Mouse (Mus musculus) retina, postnatal 1 day (tissue): Measurements from ENCODE around the gene Zfp26.

Source experiments
- DNase-seq: peaks from one replicate; pipeline ENCODE4 v3.0.0-alpha.2; 2012

Gene Zfp26

DNA sequence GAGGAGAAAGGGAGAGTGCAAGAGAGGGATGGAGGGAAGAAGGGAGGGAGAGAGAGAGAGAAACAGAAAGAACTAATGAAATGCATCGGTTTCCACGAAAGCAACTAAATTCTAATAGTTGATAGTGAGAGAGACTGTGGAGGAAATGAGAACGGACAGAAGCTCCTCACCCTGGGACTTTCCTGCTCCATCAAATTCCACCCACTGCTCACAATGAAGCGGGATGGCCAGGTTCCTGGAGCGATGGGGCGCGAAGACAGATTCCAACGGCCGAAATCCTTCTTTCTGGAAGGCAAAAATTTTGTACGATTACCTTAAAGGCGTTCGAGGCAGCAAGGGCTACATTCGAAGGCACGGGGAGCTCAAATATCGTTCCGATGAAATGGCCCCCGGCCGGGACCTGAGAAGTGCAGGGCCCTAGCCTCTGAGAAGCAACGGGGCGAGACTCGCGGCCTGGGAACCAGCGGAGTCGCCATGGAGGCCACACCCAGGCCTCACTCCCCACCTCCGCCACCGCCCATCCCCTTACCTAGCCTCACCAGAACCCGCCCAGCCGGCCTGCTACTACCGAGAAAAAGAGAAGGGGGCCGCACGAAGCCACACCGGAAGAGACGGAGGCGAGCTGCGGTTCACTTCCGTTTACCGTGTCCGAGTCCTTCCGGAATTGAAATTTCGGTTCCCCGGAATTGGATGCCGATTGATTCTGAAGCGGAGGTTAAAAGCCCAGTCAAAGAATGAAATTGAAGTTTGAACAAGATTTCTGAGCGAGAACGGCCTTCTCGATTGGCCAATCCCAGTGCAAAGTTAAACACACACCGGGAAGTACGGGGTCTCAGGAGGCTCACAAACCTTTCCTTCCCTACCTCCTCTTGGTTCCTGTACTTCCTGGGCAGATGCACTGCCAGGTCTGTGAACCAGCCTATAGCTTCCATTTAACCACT, at the start of gene Zfp26:
Gene Zfp26 (minus strand): TSS at position 786 of the 941 bp plus-strand sequence.
- DNase-seq, result peak; percentile 89

DNA sequence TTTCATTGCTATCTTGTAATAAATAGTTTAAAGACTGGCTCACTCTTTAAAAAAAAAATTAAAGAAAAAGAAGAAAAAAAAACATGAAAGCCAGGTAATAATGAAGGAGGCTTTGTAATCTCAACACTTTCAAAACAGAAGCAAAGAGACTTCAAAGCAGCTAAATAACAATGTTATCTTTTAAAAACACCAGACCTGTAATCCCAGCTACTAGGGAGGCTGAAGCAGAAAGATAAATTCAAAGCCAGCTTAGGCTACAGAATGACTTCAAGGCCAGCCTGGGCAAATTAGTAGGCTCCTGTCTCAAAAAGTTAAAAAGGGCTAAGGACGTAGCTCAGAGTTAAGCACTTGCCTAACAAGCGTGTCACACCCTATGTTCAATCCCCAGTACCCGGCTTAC, 49.7 kb upstream of the Zfp26 start:
- no peak for DNase-seq

DNA sequence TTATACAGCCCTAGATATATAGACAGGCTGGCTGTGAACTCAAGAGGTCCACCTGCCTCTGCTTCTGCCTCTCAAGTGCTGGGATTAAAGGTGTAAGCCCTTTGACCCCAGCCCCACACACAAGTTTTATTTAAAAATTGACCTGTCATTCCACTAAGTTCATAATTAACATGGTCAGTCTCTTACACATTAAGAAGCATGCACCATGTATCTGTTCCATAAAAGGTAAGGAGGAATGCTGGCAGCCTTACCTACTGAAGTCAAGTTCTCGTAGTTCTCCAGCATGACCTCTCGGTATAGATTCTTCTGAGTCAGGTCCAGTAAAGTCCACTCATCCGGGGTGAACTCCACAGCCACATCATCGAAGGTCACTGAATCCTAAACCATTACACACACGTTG, 44.8 kb upstream of the Zfp26 start:
- DNase-seq, result no peak

- DNase-seq, result no peak
Measured at GRCm38 (mm10) chr9:20493281-20493680, 33.3 kb upstream of the Zfp26 start.

- peak; percentile 94 for DNase-seq
Measured at GRCm38 (mm10) chr9:20492527-20493233, 32.7 kb upstream of the Zfp26 start, which contains the start of gene Zfp426. Gene Zfp426, minus strand, starts transcription at chr9:20492746.

DNA sequence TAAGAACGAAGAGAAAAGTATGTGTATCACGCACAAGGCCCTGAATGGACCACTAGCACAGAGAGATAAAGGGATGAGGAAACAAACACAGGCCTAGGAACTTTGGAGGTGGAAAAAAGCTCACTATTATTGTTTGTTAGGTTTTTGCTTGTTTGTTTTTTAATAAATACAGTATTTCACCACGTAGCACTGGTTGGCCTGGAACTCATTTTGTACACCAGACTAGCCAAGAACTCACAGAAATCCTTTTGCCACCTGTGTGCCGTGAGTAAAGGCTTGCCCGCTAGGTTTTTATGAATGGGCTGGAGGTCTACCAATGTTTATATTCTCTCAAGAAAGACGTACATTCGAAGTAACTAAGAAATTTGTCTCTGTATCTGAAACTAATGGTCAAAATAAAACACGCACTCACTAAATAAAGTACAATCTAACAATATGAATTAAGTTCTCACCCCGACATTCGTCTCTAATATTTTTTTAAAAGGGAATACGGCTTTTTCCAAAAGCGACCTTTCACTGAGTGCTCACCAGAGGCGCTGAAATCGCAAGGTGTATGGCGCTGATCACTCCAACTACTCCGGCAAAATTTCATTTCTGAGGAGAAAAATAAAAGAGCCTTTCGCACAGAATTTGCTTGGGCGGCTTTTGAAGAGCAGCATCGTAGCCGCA, 32.0 kb upstream of the Zfp26 start:
- DNase-seq, result peak; percentile 3

DNA sequence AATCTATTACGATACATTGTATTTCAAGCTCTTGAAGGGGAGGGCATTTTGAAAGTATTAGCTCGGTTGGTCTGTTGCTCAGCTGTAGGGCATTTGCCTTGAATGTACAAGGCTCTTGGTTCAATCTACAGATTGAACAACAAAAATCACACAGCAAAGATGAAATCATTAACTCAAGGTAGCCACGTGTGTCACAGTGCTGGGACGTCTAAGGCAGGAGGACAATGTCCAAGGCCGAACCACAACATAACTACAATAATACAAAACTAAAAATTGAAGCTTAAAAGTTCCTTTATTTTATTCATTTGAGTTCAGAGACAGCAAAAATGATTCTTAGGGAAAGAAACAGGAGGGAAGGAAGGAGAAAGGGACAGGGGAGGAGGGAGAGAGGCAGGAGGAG, 29.6 kb upstream of the Zfp26 start:
- no peak for DNase-seq

DNA sequence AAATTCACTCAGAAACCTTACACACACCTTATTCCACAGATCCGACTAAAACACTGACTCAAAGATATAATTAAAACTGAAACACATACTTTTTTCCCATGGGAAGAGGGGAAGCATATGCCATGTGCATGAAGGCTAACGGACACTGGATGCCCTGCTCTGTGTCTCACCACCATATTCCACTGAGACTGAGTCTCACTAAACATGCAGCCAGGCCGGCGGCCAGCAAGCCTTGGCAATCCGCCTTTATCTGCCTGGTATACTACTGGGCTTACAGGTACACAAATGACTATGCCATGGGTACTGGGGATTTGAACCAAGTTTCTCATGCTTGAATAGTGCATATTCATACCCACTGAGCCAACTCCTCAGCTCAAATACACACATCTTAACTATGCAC, 19.4 kb upstream of the Zfp26 start:
- no peak for DNase-seq

DNA sequence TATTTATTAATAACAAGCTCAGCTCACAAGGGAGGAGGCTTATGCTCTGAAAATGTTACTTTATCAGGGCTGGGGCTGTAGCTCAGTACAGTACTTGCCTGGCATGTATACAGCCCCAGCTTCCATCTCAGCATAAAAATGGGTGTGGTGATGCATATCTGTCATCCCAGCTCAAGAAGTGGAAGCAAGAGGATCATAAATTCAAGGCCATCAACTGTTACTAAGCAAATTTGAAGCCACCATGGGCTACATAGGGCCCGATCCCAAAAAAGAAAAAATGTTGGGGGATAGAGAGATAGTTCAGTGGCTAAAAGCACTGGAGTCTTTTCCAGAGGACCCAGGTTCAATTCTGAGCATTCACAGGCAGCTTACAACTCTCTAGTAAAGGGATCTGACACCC, 16.7 kb upstream of the Zfp26 start:
- no peak for DNase-seq

DNA sequence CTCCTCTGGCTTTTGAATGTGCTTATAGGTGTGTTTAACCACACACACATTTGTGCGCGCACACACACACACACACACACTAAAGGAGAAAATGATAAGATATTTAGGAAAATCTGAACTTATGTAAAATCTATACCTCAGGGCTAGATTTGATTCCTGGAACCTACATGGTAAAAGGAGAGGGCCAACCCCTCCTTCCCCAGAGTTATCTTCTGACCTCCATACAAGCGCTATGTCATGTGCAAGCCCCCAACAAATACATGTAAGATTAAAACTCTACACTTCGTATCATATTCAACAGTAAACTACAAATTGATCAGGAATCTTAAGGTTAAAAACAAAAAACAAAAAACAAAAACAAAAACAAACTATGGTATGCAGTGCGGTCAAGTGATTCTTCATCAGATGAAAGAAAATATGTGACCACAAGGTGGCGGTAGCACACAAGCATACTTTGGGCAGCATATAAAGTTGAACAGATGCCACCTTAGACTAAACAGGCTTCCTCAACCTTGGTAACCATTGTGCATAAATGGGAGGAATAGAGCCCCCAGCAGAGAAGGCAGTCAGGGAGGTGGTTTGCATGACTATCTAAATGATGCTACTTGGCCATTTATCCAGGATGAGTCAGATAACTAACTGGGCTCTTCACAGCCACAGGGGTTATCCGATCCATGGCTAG, 6.9 kb upstream of the Zfp26 start:
- peak; percentile 84 for DNase-seq

GRCm38 (mm10) chr9:20453647-20454046, 6.3 kb downstream of the Zfp26 start:
- no peak for DNase-seq

DNA sequence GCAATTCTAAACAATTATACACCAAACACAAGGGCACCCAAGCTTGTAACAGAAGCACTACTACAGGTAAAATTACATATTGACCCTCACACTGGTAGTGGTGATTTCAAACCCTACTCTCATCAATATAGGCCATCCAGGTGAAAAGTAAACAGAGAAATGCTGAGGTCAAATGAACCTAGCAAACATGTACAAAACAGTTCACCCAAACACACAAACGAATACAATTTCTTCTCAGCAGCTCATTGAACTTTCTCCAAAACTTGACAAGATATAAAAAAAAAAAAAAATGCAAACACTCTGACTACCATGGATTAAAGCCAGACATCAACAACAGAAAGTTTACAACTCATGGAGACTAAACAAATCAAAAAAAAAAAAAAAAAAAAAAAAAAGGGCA, 8.5 kb downstream of the Zfp26 start:
- no peak for DNase-seq

DNA sequence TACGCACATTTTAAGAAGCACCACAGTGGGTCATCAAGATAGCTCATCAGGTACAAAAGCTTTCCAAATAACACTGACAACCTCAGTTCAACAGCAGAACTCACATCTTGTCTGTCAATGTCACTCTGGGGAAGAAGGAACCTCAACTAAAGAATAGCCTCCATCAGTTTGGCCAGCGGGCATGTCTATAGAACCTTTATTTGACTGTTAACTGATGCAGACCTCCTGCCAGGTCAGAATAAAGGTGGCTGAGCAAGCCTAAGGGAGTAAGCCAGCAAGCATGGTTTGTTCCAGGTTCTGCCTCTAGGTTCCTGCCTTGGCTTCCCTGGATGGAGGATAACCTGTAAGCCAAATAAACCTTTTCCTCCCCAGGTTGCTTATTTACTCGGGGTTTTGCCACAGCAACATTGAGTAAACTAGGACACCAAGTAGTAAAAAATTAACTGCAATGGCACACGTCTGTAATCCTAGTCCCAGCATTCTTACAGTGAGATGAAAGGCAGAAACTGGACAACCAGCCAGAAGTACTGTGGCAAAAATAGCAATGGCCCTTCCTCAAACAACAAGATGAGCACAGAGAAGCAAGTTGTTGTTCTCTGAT, 16.7 kb downstream of the Zfp26 start:
- DNase-seq, result no peak

DNA sequence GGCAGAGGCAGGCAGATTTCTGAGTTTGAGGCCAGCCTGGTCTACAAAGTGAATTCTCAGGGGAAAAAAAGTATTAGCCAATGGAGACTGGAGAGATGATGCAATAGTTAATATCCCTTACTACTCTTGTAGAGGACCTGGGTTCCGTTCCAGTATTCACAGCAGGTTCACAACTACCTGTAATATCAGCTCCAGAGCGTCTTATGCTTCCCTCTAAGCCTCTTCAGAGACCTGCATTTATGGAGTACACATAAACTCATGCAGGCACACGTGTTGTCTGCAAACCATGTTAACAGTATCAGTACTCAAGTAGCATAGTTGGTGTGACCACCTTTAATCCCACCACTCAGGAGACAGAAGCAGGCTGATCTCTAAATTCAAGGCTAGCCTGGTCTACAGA, 30.0 kb downstream of the Zfp26 start:
- no peak for DNase-seq

DNA sequence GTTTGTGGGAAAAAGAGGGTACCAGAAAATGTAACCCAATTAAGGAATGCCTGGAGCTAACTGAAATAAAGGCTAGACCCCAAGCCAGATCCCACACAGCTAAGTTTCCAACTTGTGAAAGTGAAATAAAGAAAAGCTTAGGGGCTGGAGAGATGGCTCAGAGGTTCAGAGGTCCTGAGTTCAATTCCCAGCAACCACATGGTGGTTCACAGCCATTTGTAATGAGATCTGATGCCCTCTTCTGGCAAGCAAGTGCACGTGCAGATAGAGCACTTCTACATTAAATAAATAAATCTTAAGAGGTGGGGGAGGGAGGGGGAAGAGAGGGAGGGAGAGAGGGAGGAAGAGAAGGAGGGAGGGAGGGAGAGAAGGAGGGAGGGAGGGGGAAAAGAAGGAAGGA, 48.5 kb downstream of the Zfp26 start:
- no peak for DNase-seq

GRCm38 (mm10) chr9:20409319-20409718, 50.6 kb downstream of the Zfp26 start:
- no peak for DNase-seq

DNA sequence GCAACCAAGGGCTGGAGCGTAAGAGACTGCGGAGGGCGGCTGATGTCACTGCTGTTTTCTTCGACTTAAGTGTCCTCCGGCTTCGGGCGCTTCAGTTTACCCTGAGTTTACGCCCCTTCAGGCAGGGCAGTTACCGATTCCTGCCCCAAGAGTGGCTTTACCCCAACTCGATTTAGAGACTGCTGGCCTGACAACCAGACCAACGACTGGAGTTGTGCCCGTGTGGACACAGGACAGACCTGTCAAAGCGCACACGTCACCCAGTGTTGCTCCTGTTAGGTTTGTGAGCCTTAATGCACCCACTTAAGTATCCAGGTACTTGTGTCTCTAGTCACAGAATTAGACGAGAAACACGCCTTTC, 74.6 kb downstream of the Zfp26 start:
- DNase-seq, result no peak

DNA sequence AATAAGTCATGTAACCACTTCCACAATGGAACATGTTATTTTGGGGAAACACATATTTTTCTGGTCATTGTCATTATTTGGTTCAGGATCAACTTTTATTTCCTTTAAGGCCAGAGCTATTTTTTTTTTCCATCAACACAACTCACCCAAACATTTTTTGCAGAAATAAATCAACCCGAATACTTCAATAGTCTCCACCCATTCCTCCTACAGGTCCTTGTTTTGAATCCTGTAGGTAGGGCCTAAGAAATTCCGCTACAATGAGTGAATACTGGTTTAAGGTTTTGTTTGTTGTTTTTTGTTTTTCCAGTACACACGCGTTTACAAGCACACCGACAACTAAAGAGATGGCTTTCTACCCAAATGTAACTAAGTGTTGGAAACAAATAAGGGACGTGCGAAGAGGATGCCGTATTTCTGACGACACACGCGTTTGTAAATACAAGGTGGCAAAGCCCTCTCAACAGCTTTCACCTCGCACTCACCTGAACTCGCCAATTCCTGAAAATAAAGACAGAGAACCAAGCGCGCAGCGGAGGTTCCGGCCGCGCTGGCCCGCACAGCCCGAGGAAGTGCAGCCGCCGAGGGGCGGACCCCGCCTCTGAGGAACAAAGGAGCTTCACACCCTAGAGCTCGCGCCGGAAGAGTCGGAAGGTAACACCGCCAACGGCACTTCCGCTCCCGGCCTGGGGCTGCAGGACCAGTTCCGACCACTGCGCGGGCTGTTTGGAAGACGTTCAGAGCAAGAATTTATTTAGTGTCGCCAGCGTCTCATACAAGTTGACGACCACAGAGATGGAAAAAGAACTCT, 75.2 kb downstream of the Zfp26 start, which contains the start of gene Zfp560:
Gene Zfp560 (minus strand): TSS at position 646 of the 811 bp plus-strand sequence.
- DNase-seq, result peak; percentile 96

DNA sequence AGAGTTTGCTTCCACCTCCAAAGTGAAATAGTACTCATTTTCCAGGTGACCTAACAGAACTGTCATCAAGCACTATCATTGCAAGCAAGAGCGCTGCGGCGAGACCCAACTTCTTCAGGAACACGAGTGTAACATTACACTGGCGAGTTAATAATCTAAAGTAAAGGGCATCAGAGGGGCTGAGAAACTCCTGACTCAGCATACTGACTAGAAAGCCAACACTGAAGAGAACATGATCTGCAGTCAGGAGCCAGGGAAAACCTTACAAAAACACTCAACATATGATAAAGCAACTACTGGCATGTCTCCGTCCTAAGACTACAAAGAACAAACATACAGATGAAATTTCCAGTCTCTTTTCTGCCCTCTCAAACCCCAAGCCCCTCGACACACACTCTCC, 76.3 kb downstream of the Zfp26 start:
- no peak for DNase-seq
